Mouse (Mus musculus) ES-E14 (cell line): ENCODE data around the gene Ina.

Source experiments
- ZC3H11A ChIP-seq: IDR thresholded peaks from 2 replicates; pipeline ENCODE4 v1.6.1; 2012; ENCODE audit warnings: low read depth, mild to moderate bottlenecking, inconsistent platforms, low read length, borderline replicate concordance
- ZNF384 ChIP-seq: IDR thresholded peaks from 2 replicates; pipeline ENCODE4 v1.6.1; 2012; ENCODE audit warnings: low read depth, low read length, inconsistent platforms

GRCm38 (mm10) chr19:47050271-47051032 lies 36.0 kb downstream of the Ina start, which contains the start of gene Pcgf6:
- TF ChIP-seq ZNF384 (no peak), ZC3H11A (no peak)
